Mouse (Mus musculus): ENCODE data around the gene Pon2. TPM values are rescaled to one million over a fixed set of nuclear protein-coding genes. Genes with fewer than 3 reads are reported as not detected.

Pon2 gene
- polyA plus RNA-seq, 1 experiment from 2014 or later, result 23.0 TPM

- no peaks in the 10 kb centered on the region for H3K27me3 ChIP-seq (replicated peaks)
- WGBS, result 84% methylated on average over 3 of the region's 3 CpGs
- no peak overlapping the region for H3K9ac ChIP-seq
- no peak for ATAC-seq (replicated peaks)
- no peaks in the 10 kb centered on the region for H3K4me1 ChIP-seq
- no peaks in the 10 kb centered on the region for H3K36me3 ChIP-seq (replicated peaks)
- no peak overlapping the region for H3K4me3 ChIP-seq
- no peak overlapping the region for H3K27ac ChIP-seq
- no peak overlapping the region for H3K4me2 ChIP-seq
- H3K9me3 ChIP-seq, result no peaks in the 10 kb centered on the region
These were observed 12.2 kb upstream of the Pon2 start for GRCm38 (mm10) chr6:5310491-5310890.

GRCm38 (mm10) chr6:5309595-5310197 is 11.4 kb upstream of the Pon2 start:
- 64% methylated on average over 7 of the region's 7 CpGs for WGBS
- Histone ChIP-seq H3K9me3 (no peaks in the 10 kb centered on the region), H3K36me3 (replicated peaks) (no peaks in the 10 kb centered on the region), H3K27ac (no peak overlapping the region), H3K4me1 (no peaks in the 10 kb centered on the region), H3K4me2 (no peak overlapping the region), H3K4me3 (no peak overlapping the region), H3K27me3 (replicated peaks) (no peaks in the 10 kb centered on the region), H3K9ac (no peak overlapping the region)
- ATAC-seq (replicated peaks), result no peak

DNA sequence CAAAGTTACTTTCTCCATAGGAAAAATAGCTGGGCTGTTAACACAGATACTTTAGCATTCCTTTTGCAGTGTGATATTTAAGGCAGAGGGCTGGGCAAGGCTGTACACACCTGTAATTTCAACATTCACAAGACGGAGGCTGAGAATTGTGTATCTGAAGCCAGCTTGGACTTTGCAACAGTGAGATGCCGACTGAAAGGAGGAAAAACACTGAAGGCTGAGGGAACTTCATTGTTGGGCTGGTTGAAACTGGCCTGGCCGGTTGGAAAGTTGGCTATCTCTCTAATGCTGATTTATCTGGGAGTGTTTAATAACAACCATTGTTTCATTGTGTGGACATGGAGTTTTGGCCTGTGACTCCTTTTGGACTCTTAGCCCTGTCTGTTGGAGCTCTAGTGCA is 7.7 kb upstream of the Pon2 start:
- Histone ChIP-seq H3K4me2 (no peak overlapping the region), H3K9me3 (no peaks in the 10 kb centered on the region), H3K36me3 (replicated peaks) (no peaks in the 10 kb centered on the region), H3K9ac (no peak overlapping the region), H3K27me3 (replicated peaks) (no peaks in the 10 kb centered on the region), H3K4me3 (no peak overlapping the region), H3K4me1 (no peaks in the 10 kb centered on the region), H3K27ac (no peak overlapping the region)
- WGBS, result 75% methylated on average over 3 of the region's 3 CpGs
- ATAC-seq (replicated peaks), result no peak

GRCm38 (mm10) chr6:5304956-5305355 is 6.7 kb upstream of the Pon2 start:
- no peak overlapping the region for H3K27ac ChIP-seq
- no peaks in the 10 kb centered on the region for H3K27me3 ChIP-seq (replicated peaks)
- no peaks in the 10 kb centered on the region for H3K36me3 ChIP-seq (replicated peaks)
- H3K4me1 ChIP-seq, result no peaks in the 10 kb centered on the region
- ATAC-seq (replicated peaks), result no peak
- H3K4me2 ChIP-seq, result no peak overlapping the region
- H3K9ac ChIP-seq, result no peak overlapping the region
- no peaks in the 10 kb centered on the region for H3K9me3 ChIP-seq
- H3K4me3 ChIP-seq, result no peak overlapping the region
- WGBS, result 85% methylated on average over 8 of the region's 8 CpGs

DNA sequence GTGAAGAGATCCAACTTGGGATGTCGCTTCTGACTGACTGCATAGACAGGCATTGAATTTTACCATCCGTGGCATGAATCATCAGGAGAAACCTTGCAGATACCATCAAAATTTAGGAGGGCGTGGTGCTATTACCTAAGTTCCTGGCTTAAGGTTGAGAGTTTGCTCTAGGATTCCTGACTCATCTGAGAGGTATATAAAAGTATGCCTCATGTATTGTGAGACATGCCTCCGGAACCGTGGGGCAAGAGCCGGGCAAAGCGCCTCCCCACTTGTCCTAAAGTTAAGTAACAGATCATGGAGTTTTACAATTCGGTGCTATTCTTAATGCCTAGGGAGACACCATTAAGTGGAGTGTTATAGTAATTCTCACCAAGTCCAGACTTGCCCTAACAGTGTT is 2.4 kb upstream of the Pon2 start:
- Histone ChIP-seq H3K4me2 (no peak overlapping the region), H3K4me3 (no peak overlapping the region), H3K4me1 (peaks cover 11% of the 10 kb centered on the region; the same call in 1 of the 2 replicates), H3K9me3 (no peaks in the 10 kb centered on the region), H3K27ac (no peak overlapping the region), H3K27me3 (replicated peaks) (0 out of 2 replicates have a peak, but pooled peaks cover 5% of the 10 kb centered on the region), H3K36me3 (replicated peaks) (no peaks in the 10 kb centered on the region), H3K9ac (no peak overlapping the region)
- 91% methylated on average over 8 of the region's 8 CpGs for WGBS
- ATAC-seq (replicated peaks), result no peak

- H3K27ac ChIP-seq, result no peak overlapping the region
- WGBS, result 66% methylated on average over 5 of the region's 5 CpGs
These were observed 1.3 kb upstream of the Pon2 start for GRCm38 (mm10) chr6:5299561-5299960.

GRCm38 (mm10) chr6:5297321-5298091 is 749 bp downstream of the Pon2 start:
- ATAC-seq (replicated peaks), result peak; percentile 61
- Histone ChIP-seq H3K9ac (peak overlapping the region; percentile 43; the same call in 1 of the 2 replicates), H3K4me2 (peak overlapping the region; percentile 97), H3K27me3 (replicated peaks) (0 out of 2 replicates have a peak, but pooled peaks cover 5% of the 10 kb centered on the region), H3K36me3 (replicated peaks) (no peaks in the 10 kb centered on the region), H3K4me3 (peak overlapping the region; percentile 56), H3K9me3 (no peaks in the 10 kb centered on the region), H3K4me1 (peaks cover 11% of the 10 kb centered on the region; the same call in 1 of the 2 replicates), H3K27ac (peak overlapping the region; percentile 67; the same call in 1 of the 2 replicates)
- 5% methylated on average over 25 of the region's 25 CpGs for WGBS

More at GRCm38 (mm10) chr6:5299561-5299960, 1.3 kb upstream of the Pon2 start:
- Histone ChIP-seq H3K4me2 (no peak overlapping the region), H3K4me3 (no peak overlapping the region), H3K27me3 (replicated peaks) (0 out of 2 replicates have a peak, but pooled peaks cover 5% of the 10 kb centered on the region), H3K9me3 (no peaks in the 10 kb centered on the region), H3K9ac (no peak overlapping the region), H3K36me3 (replicated peaks) (no peaks in the 10 kb centered on the region), H3K4me1 (peaks cover 11% of the 10 kb centered on the region; the same call in 1 of the 2 replicates)
- no peak for ATAC-seq (replicated peaks)

- no peak overlapping the region for H3K9ac ChIP-seq
- H3K4me2 ChIP-seq, result no peak overlapping the region
- no peaks in the 10 kb centered on the region for H3K9me3 ChIP-seq
- H3K4me3 ChIP-seq, result no peak overlapping the region
- H3K36me3 ChIP-seq (replicated peaks), result no peaks in the 10 kb centered on the region
- ATAC-seq (replicated peaks), result no peak
- no peak overlapping the region for H3K27ac ChIP-seq
- 0 out of 2 replicates have a peak, but pooled peaks cover 5% of the 10 kb centered on the region for H3K27me3 ChIP-seq (replicated peaks)
- 95% methylated on average over 7 of the region's 7 CpGs for WGBS
- peaks cover 11% of the 10 kb centered on the region; the same call in 1 of the 2 replicates for H3K4me1 ChIP-seq
These were observed 2.2 kb downstream of the Pon2 start for GRCm38 (mm10) chr6:5296067-5296466.

- H3K36me3 ChIP-seq (replicated peaks), result no peaks in the 10 kb centered on the region
- peaks cover 11% of the 10 kb centered on the region; the same call in 1 of the 2 replicates for H3K4me1 ChIP-seq
- ATAC-seq (replicated peaks), result no peak
- H3K4me3 ChIP-seq, result no peak overlapping the region
- no peaks in the 10 kb centered on the region for H3K9me3 ChIP-seq
- 0 out of 2 replicates have a peak, but pooled peaks cover 5% of the 10 kb centered on the region for H3K27me3 ChIP-seq (replicated peaks)
- no peak overlapping the region for H3K4me2 ChIP-seq
- H3K9ac ChIP-seq, result no peak overlapping the region
- H3K27ac ChIP-seq, result no peak overlapping the region
- 97% methylated on average over 16 of the region's 16 CpGs for WGBS
These were observed 3.4 kb downstream of the Pon2 start for GRCm38 (mm10) chr6:5294659-5295449.

- Histone ChIP-seq H3K4me3 (no peak overlapping the region), H3K27ac (no peak overlapping the region), H3K4me2 (no peak overlapping the region), H3K9ac (no peak overlapping the region), H3K27me3 (replicated peaks) (0 out of 2 replicates have a peak, but pooled peaks cover 5% of the 10 kb centered on the region), H3K9me3 (no peaks in the 10 kb centered on the region), H3K4me1 (peaks cover 6% of the 10 kb centered on the region; the same call in 1 of the 2 replicates), H3K36me3 (replicated peaks) (no peaks in the 10 kb centered on the region)
- 89% methylated on average over 5 of the region's 5 CpGs for WGBS
- no peak for ATAC-seq (replicated peaks)
These were observed 5.4 kb downstream of the Pon2 start for GRCm38 (mm10) chr6:5292841-5293240.

GRCm38 (mm10) chr6:5291450-5291849 is 6.8 kb downstream of the Pon2 start:
- H3K4me1 ChIP-seq, result no peaks in the 10 kb centered on the region
- WGBS, result 82% methylated on average over 4 of the region's 4 CpGs
- no peaks in the 10 kb centered on the region for H3K36me3 ChIP-seq (replicated peaks)
- no peak overlapping the region for H3K27ac ChIP-seq
- no peak for ATAC-seq (replicated peaks)
- no peaks in the 10 kb centered on the region for H3K9me3 ChIP-seq
- H3K27me3 ChIP-seq (replicated peaks), result no peaks in the 10 kb centered on the region
- H3K4me3 ChIP-seq, result no peak overlapping the region
- H3K4me2 ChIP-seq, result no peak overlapping the region
- H3K9ac ChIP-seq, result no peak overlapping the region

- Histone ChIP-seq H3K27ac (no peak overlapping the region), H3K27me3 (replicated peaks) (no peaks in the 10 kb centered on the region), H3K9me3 (no peaks in the 10 kb centered on the region), H3K9ac (no peak overlapping the region), H3K4me2 (no peak overlapping the region), H3K4me3 (no peak overlapping the region), H3K36me3 (replicated peaks) (no peaks in the 10 kb centered on the region), H3K4me1 (no peaks in the 10 kb centered on the region)
- no peak for ATAC-seq (replicated peaks)
- 71% methylated on average over 5 of the region's 5 CpGs for WGBS
These were observed 10.3 kb downstream of the Pon2 start for GRCm38 (mm10) chr6:5287919-5288318.
